Mouse (Mus musculus) adrenal gland, postnatal 0 days (tissue): ENCODE data around the gene Guf1. TPM values are rescaled to one million over a fixed set of nuclear protein-coding genes. Genes with fewer than 3 reads are reported as not detected.

ENCODE experiments used
- polyA plus RNA-seq: library from polyadenylated mRNA; unstranded; fragments of >200 nt; fragmentation: Nextera tagmentation; extraction: Ambion mirVana; gene quantifications from 2 replicates; pipeline ENCODE4 v1.2.1, GENCODE M21; 2015

Guf1 gene
- polyA plus RNA-seq = 18.2 and 40.9 TPM in 2 replicates

DNA sequence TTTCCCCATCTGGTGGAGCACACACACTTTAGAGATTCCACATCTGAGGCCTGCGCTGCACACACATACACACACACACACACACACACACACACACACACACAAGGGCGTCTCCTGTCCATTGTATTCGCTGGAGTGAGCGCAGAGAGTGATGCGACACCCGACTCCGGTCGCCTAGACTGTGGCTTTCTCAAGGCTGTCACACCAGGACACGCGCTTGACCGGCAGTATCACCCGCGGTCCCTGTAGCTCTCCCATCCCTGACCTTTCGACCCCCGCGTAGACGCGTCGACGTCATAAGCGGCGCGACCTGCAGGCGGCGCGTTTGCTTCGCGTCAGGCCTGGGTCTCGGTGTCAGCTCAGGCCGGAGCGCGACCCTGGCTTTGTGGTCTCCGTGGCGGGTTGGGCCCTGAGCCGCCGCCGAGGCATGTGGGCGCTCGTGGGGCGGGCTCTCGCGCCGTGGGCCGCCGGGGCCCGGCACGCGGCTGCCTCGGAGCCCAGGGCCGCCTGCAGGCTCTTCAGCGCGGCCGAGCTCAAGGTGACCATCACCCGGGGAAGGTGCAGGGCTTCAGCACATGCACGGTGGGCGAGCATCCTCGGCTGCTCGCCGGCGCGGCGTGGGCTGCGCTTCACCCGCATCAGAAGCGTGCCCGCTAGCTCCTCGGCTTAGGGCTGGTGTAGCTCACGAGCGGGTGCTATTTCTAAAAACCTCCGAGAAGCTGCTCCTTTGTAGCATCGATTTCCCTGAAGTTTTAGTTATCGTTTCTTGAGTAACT, at the start of gene Guf1:
Gene Guf1, plus strand, starts transcription at position 296 of the 776 bp plus-strand sequence.

DNA sequence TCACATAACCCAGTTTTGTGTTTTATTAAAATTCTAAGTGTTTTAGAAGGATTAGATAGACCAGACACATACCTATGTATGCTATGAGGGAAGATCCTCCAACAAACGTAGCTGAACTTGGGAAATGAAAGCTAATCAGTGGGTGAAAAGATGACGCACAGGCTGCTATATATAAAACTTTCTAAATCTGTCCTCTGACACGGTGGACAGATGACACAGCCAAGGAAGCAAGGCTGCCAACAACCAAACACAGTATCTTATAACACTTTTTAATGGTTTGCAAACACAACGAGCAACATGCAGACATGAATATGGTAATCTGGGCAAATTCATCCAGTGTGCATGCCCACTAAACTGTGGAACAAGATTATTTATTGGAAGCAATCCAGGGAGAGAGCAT, 14.2 kb upstream of the Guf1 start, which contains the start of gene Yipf7:
Gene Yipf7, minus strand, starts transcription at position 160 of the 400 bp plus-strand sequence.

DNA sequence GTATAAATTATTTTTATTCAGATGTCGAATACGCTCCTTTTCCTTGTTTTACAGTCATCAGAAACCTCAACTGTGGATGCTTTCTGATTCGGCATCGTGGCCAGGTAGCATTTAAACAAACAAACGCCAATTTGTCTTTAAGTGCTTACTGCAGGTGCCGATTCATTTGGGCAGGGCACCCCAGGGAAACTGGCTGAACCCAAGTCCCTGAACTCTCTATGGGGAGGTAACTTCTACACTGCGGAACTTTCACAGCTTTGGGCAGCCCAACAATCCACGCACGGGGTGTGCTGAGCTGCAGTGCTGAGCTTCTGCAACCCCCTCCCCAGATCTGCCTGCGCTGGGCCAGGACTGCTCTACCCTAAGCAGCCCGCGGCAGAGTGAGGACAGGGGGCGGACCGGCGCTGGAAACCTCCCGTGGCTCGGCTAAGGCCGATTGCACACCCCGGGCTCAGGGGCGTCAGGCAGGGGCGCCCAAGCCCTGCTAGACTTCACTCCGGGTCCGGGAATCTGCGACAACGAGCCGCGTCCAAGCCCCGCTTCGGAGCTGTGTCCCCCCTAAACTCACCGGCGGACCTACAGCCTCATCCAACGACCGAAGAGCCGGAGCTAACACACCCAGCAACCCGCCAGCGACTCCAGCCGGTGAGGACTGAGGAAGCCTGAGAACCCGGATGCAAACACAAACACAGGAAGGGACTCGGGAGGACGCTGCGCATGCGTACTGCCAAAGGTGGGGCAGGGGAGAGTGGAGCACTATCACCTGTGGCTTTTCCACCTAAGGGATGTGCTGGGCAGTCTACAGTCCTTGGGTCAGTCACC, 35.1 kb downstream of the Guf1 start, which contains the start of gene Gnpda2:
Gene Gnpda2, minus strand, starts transcription at position 701 of the 822 bp plus-strand sequence.

Other genes starting within 250 kb of the Guf1 start
- gene Kctd8, start 215.2 kb upstream of the Guf1 start, polyA plus RNA-seq = 0.59 and 1.2 TPM in 2 replicates
- gene Yipf7, start 14.3 kb upstream of the Guf1 start, polyA plus RNA-seq = 0.14 TPM in 1 of 2 replicates, not detected in the other
- gene Gnpda2, start 35.4 kb downstream of the Guf1 start, polyA plus RNA-seq = 117 TPM in 2 replicates